Mouse (Mus musculus) brain, adult 2 months (tissue): ENCODE measurements around the gene E330009J07Rik.
A peak's percentile ranks its signal among the peaks of the same experiment; 100 is the strongest.

Experiments used
- DNase-seq: peaks from one replicate; pipeline ENCODE4 v3.0.0; 2011; ENCODE audit warnings: low read depth, low spot score

E330009J07Rik gene

DNA sequence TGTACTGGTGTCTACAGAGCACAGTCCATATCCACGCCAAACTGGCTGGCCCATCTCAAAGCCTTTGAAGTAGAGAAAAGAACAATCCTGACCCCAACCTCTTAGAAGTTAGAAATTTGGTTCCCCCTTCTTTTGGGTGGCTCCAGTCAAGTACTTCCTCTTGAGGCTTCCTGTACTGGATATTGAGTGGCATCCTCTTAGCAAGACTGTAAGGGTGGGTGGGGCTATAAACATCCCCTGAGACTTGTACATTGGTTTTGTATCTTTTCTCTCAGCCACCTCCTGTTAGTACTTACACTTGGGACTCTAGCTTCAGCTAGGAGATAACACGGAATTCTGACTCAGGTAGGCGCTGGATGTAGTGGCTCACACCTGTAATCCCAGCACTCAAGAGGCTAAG is 5.7 kb downstream of the E330009J07Rik start:
- no peak for DNase-seq

DNA sequence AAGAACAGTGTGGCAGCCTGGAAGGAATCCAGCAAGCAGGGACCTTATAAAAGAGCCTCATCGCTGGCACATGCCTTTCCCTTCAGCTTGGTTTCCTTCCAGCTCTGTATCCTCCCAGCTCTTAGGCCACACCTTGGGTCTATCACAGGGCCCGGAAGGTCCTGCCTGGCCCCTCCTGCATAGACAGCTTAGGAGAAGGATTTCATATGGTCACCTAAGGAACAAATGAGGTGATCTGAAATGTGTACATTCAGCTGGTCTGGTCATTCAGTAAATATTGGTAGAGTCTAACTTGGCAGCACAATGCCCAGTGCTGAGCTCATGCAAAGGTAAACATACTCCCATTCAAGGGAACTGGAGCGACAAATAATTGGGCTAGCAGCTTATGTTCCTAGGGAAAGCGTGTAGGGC is 6.4 kb downstream of the E330009J07Rik start:
- DNase-seq = peak; percentile 90

DNA sequence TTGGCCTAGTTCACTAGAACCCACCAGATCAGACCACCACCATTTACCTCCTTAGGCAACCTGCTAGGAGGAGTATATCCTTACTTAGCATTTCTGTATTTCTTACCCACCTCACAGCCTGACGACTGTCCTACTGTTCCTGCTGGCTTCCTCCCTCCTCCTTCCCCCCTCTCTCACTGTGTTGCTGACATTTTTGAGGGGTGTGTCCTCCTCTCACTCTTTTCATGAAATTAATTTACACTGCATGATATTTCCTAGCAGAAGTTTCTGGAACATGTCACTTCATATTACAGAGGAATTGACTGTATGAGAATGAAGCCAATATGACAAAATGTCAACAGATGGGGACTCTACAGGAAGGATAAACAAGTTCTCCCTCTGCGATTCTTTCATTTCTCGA is 7.2 kb downstream of the E330009J07Rik start:
- DNase-seq = peak; percentile 79

DNA sequence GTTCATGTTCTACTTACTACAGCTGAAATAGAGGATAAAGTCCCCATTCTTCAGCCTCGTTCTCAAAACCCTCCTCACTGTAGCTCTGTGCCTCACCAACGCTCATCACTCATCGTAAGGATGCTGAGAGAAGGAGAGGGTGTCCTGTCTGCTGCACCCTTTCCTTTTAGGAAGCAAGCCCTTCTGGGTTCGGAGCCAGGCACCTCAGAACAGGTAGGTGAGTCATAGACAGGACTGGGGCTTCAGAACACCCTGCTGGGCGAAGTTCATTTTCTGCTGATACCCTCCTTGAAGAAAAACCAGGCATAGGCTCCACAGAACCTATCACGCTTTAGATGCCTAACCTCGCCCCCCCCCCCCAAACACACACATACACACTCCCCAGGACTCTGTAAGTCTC is 8.5 kb downstream of the E330009J07Rik start:
- DNase-seq = no peak

DNA sequence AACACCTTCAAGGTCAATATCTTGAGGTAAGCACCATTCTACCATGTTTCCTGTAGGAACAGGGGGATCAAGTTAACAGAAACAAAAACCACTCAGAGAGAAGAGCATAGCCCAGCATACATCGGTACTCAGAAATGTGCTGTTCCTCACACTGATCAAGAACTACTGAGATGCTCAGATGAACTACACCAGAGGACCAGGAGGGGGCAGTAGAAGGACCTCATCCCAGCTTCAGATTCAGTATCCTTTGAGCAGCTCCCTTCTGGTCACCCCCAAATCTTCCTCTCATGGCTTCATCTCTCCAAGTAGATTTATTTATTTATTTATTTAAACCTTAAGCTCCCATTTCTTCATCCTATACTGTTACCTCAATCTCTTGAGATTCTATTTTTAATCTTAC is 12.2 kb downstream of the E330009J07Rik start:
- DNase-seq = peak; percentile 83

DNA sequence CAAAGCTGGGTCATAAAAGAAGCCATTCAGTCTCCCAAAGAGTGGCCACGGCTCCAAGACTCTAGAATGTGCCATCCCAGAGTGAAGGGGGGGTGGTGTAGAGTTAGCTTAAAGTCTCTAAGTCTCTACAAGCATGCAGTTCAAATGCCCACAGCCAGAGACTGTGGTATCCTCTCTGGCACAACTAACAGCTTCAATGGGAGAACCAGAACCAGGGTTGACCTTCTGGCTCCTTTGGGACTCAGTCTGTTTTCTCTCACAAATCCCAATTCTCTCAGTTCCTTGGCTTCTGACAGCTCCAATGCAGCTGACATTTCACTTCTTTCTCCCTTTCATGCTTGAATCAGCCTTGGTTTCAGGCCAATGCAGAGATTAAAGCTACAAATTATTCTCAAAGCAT is 12.9 kb downstream of the E330009J07Rik start:
- DNase-seq = peak; percentile 54

DNA sequence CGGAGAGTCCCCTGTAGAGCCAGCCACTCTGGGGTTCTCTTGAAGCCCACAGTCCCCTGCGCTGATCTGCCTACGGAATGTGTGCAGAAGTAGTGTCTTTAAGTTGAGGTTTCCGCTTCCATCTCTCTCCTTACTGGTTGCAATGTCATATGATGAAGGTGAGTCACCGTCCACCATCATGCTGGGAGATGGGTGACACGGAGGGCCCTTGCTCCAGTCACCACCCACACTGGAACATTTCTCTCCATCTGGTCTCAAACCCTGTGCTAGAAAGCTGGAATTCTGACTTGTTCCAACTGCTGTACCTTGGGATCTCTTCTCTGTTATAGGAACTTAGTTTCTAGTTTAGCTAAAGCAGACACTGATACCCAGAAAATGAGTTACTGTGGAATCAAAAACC is 14.8 kb downstream of the E330009J07Rik start:
- peak; percentile 65 for DNase-seq

DNA sequence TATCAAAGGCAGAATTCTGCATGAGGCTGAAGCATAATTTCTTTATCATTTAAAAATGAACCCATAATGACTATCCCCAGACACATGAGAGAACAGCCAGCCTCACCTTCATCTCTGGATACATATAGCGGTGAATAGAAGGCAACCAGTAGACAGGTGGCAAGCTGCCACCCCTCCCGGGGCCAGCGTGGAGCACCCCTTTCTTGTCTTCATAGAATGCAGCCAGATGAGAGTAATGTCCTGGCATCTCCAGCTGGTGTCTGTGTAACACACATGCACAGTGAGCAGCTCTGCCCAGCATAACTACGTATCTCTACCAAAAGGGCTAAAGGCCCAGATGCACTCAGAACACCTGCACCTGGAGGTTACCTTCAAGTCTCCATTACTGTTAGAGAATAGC is 17.5 kb downstream of the E330009J07Rik start:
- DNase-seq = no peak

DNA sequence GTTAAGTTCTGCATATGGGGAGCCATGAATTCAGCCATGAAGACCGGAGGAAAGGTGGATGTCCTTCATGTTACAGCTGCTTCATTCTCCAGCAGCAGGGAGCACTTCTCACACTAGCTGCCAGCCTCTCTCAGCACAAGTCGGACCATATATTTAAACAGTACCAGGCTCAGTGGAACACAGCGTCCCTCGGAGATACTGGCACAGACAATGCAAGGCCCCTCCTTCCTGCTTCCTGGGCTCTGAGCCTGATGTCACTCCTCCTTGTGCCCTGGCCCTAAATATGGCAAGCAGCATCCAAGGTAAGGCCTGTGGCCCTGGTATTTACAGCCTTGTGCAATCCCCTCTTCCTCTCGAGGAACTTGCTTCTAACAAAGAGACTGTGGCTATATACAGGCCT is 20.1 kb downstream of the E330009J07Rik start:
- DNase-seq = peak; percentile 73

DNA sequence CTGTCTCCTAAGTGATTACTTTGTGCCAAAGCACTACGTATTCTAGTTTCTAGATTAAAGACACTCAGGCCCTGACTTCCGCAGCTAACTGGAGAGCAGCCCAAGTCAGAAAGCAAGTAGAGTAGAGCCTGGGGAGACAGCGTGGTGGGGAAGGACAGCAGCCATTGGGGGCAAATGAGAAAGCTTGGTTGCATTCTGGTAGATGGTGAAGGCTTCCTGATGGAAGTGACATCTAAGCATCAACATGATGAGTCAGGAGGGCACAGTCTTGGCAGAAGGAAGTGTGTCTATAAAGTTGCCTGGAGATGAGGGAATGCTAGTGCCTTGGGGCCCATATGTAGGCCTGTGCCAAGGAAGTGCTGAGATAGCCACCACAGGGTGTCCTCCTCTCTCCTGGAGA is 22.4 kb downstream of the E330009J07Rik start:
- DNase-seq = no peak

DNA sequence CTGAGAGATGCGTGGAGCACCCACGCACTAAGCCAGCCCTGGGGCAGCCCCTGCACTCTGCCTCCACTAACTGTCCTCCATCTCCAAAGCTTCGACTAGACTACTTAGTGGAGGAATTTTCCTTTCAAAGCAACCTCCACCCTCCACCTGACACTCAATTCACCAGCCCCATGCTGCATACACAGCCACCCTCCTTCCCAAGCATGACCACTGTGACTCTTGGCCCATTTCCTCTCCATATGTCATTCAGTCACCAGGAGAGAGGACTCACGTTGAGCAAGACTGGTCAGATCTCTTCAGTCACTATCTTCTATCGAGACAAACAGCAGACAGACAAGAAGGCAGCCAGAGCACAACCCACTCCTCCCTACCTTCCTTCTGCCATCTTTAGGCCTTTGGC is 22.9 kb downstream of the E330009J07Rik start:
- peak; percentile 91 for DNase-seq

DNA sequence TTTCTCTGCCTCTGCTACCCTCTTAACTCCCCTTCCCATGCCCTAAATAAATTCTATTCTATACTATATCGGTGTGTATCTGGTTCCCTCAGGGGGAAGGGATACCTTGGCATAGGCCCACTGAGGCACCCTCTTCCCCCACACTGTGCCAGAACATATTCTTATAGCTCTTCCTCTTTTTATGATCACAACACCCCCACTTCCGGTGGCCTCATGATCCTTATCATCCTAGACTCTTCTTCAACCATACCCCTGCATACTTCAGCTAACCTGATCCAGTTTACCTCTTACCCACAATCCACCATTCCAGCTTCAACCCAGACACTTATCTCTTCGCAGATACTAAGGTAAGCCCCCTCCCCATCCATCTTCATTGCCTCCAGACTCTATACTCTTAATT is 24.9 kb downstream of the E330009J07Rik start:
- DNase-seq = no peak

DNA sequence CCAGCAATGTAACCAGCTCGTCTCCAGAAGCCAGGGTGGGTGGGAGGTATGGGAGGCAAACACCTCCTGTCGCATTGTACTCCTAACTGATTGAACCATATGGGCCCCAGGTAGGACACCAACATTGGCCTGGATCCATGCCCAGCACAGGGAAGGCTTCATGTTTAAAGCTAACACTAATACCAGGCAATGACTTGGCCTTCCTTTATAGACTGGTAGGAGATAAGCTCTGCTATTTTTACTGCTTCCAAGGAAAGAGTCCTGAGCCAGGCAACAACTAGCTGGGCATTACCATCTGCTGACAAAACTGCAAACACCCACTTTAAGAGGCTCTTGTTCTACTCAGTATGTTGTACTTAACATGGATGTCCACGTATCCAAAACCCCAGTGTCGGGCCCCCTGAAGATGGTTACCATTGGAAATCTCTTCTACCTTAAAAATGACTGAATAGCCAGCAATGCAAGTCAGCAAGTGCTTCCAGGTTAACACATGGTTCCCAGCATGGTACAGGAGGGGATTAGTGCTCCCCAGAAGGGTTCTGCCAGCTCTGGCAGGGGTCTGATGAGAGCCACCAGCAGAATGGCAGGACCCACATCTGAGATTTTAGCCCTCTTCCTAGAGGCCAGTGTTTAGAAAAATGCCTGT is 32.2 kb downstream of the E330009J07Rik start:
- DNase-seq = peak; percentile 96

DNA sequence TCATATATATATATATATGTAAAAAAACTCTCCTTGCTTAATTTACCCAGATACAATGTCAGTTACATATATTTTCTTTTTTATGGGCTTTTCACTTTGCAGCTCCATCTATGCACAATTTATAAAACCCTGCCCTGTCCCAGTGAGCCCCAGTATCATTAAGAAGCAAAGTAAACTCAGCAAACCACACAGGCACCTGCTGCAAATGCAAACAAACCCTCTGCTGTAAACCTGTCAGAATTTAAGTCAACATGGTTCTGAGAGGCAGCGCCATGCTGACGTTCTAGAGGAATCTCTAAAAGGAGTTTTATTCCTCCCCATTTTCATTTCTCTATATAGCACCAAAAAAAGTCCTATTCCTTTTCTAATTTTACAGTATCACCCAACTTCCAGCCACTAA is 33.9 kb downstream of the E330009J07Rik start:
- DNase-seq = no peak

DNA sequence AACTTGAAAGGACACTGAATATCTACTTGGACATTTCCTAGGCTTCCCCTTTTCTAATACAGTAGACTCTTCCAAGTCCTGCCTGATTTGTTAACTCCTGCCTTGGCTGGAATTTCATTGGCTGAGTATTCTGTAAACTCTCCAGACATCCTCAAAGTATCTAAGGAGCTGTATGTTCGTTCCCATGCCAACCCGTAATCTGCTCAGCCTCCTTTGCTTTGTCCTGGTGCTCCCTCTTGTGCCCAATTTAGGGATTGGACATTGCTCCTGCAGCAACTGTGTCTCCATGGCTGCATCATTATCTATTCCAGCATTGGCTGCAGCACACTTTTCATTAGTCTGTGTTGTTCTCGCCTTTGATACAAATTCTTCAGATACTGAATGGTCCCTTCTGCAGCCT is 42.7 kb downstream of the E330009J07Rik start:
- peak; percentile 98 for DNase-seq

DNA sequence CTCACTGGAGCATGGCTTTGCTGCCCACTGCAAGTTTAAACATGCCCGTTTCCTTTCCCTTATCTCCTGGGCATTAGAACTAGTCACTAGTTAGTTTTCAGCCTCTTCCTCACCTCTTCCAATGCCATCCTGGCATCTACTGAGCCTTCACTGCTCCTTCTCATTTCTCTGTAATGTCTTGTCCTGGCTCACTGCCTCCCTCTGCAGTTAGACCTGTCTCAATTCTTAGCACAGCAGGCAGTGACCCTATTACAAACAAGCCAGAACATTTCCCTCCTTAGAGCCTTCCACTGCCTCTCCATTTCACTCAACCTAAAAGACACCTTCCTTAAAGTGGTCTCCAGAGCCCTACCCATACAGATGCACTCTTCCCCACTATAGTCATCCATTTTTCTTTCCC is 45.0 kb downstream of the E330009J07Rik start:
- DNase-seq = peak; percentile 63

DNA sequence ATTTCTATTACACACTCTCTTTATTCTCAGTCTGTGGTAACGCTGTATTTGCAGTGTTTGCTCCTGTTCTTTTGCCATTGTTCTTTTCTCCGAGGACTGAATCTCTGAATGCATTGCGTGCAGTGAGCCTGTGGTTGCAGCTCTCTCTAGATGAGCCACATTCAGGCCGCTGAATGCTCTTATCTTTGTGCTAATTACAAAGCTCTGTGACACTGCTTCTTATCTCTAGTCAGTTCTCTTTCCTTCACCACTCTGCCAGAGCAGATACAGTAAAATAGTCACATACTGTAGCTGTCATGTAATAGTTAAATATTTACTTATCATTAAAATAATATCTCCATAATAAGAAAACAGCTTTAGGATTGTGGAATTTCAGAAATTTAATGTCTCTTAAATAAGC is 47.3 kb downstream of the E330009J07Rik start:
- no peak for DNase-seq

DNA sequence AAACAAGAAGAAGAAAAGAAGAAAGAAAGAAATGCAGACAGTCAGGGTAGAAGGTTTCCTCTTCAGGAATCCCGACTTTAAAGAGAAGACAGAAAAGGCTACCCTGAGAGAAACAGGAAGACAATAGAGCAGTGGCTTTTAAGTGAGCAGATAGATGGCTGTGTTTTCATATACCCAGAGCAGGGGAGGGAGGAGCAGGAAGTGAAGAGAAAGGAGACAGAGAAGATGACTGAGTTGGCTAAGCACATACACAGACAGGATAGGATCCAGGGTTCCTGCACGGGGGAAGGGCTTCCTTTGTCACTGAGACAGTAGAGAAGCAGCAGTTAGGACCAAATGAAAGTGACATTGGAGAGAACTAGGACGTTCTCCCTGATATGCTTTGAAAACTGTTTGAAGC is 50.3 kb downstream of the E330009J07Rik start:
- no peak for DNase-seq

DNA sequence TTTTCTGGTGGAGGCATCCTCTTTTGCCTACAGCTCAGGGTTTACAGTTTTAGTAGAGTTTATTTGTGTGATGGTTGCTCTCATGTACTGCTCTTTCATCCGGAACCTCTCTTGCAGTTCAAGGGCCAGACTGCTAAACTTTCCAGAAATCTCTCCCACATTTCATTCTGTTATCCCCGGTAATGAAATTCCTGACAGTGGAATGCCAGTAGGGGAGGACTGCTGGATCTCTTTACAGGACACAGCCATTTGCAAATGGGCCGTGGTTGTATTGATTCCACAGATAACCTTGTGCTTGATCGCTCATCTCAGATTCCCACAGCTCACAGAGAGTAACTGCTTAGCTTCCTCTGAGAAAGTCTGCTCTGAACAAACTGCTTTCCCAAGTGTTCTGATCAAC is 54.0 kb downstream of the E330009J07Rik start:
- no peak for DNase-seq

DNA sequence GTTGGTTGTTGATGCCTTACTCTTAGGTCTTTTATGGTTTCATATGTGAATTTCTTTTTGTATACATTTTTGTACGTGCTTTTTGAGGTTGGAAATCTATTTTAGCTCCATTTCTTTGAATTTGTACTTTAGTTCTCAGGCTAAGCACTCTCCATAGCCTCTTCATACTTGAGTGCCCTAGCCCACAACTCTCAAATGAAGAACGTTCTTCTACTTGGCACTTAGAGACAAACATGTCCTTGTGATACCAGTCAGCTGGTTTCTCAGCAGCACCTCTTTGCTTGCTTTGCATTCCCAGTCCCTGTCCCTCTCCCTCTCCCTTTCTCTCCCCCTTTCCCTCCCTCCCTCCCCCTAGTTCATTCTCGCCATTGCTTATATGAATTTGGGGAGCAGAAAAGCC is 55.8 kb downstream of the E330009J07Rik start:
- DNase-seq = no peak

DNA sequence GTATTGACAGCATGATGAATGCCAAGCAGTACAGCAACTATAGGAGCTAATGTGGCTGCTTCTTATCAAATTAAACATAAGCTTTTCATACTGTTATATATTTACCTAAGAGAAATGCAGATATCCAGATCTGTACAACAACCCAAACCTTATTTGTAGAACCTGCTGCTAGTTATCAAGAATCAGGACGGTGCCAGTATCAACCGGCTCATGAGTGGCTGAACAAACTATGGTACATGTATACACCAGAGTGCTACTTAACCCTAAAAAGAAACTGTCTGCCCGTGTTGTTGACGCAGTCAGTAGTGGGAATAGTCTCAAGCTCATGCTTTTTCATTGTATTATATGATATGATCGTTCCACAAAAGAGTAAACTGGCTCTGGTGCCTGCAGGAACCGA is 64.9 kb downstream of the E330009J07Rik start:
- no peak for DNase-seq

DNA sequence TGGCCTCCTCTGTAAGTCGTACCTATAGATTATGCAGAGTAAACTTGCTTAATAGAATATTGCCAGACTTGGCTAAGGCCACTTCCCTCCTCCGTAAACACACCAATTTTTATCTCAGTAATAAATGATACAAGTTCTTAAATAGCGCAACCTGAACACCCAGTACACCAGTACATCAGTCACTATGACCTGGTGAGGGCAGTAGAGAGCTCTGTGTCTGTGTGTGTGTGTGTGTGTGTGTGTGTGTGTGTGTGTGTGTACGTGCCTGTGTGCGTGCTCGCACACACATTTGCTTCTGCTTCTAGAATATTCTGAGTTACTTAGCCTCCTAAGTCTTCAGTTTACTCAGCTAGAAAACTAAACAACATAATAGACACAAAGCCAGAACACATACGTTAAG is 82.6 kb downstream of the E330009J07Rik start:
- peak; percentile 37 for DNase-seq
